Mouse (Mus musculus) neural tube, embryonic 14.5 days (tissue): ENCODE measurements around the gene Aebp2. TPM values are rescaled to one million over a fixed set of nuclear protein-coding genes. Genes with fewer than 3 reads are reported as not detected.
"Not testable (repeated sequence)": the region's sequence is repeated elsewhere in the genome, so short reads cannot be mapped to it uniquely, and the experiment has no call there.

ENCODE experiments used
- ATAC-seq: fragments of 200-750 bp; cut with Nextera tagmentation; 2 replicates; pipeline ENCODE4 v1.8.0; 2017; ENCODE audit warnings: low read depth, mild to moderate bottlenecking, moderate TSS enrichment, moderate library complexity
- H3K27ac ChIP-seq: fragments of 300-500 bp; sonication (generic); 2 replicates; pipeline ENCODE4 v1.5.1; 2014; ENCODE audit warnings: low read depth, mild to moderate bottlenecking, control low read depth, low read length, moderate library complexity, mixed read lengths
- H3K27me3 ChIP-seq: fragments of 300-500 bp; sonication (generic); 2 replicates; pipeline ENCODE4 v1.6.1; 2014; ENCODE audit warnings: low read length; ENCODE audit not compliant: control insufficient read depth, insufficient read depth
- H3K36me3 ChIP-seq: fragments of 300-500 bp; sonication (generic); 2 replicates; pipeline ENCODE4 v1.6.1; 2014; ENCODE audit warnings: low read length, mixed read lengths; ENCODE audit not compliant: control insufficient read depth, insufficient read depth
- H3K4me1 ChIP-seq: fragments of 300-500 bp; sonication (generic); 2 replicates; pipeline ENCODE4 v1.6.1; 2014; ENCODE audit warnings: low read length; ENCODE audit not compliant: control insufficient read depth, insufficient read depth
- H3K4me2 ChIP-seq: fragments of 300-500 bp; sonication (generic); 2 replicates; pipeline ENCODE4 v1.6.1; 2014; ENCODE audit warnings: mild to moderate bottlenecking, low read depth, low read length, control low read depth
- H3K4me3 ChIP-seq: fragments of 300-500 bp; sonication (generic); 2 replicates; pipeline ENCODE4 v1.5.1; 2014; ENCODE audit warnings: low read depth, low read length, control low read depth, mixed read lengths
- H3K9ac ChIP-seq: fragments of 300-500 bp; sonication (generic); replicated peaks from 2 replicates; pipeline ENCODE4 v1.6.1; 2014; ENCODE audit warnings: low read depth, mild to moderate bottlenecking, control low read depth, low read length, mixed read lengths
- H3K9me3 ChIP-seq: fragments of 300-500 bp; sonication (generic); 2 replicates; pipeline ENCODE4 v1.6.1; 2016; ENCODE audit warnings: low read length; ENCODE audit not compliant: control insufficient read depth
- WGBS: fragments of 180-500 bp; shearing (Covaris S2); extraction: QIAGEN DNeasy Blood & Tissue Kit; methylation state at CpG from one replicate; pipeline ENCODE4 v1.1.7; 2014; 5-methylcytosine and 5-hydroxymethylcytosine counted together
- polyA plus RNA-seq: library from polyadenylated mRNA; unstranded; fragments of >200 nt; fragmentation: Nextera tagmentation; extraction: Ambion mirVana; gene quantifications from 2 replicates; pipeline ENCODE4 v1.2.1, GENCODE M21; 2014

Gene Aebp2
- polyA plus RNA-seq, 1 experiment from 2014 or later: 12.2 TPM

- WGBS: 6% methylated on average over 8 of the region's 8 CpGs
- no peaks in the 10 kb centered on the region for H3K9me3 ChIP-seq
- ATAC-seq: no peak
- H3K4me1 ChIP-seq: no peaks in the 10 kb centered on the region
- H3K9ac ChIP-seq: no peak overlapping the region
- no peak overlapping the region for H3K27ac ChIP-seq
- H3K27me3 ChIP-seq: no peaks in the 10 kb centered on the region
- no peak overlapping the region for H3K4me3 ChIP-seq
- H3K4me2 ChIP-seq: no peak overlapping the region
- H3K36me3 ChIP-seq: no peaks in the 10 kb centered on the region
Observed at GRCm38 (mm10) chr6:140603228-140603944, 19.1 kb upstream of the Aebp2 start.

DNA sequence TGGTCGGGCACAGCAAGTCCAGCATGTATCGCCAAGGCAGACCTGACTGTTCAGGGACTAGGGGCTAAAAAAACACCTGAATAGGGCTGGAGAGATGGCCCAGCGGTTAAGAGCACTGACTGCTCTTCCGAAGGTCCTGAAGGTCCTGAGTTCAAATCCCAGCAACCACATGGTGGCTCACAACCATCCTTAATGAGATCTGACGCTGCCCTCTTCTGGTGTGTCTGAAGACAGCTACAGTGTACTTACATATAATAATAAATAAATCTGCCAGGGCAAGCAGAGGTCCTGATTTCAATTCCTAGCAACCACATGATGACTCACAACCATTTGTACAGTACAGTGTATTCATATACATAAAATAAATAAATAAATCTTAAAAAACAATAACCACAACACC, 17.3 kb upstream of the Aebp2 start:
- not testable (repeated sequence) for H3K9me3 ChIP-seq, ATAC-seq, H3K27me3 ChIP-seq, H3K4me3 ChIP-seq, H3K4me1 ChIP-seq, H3K9ac ChIP-seq, H3K36me3 ChIP-seq, H3K4me2 ChIP-seq, H3K27ac ChIP-seq
- 78% methylated on average over 5 of the region's 5 CpGs for WGBS

DNA sequence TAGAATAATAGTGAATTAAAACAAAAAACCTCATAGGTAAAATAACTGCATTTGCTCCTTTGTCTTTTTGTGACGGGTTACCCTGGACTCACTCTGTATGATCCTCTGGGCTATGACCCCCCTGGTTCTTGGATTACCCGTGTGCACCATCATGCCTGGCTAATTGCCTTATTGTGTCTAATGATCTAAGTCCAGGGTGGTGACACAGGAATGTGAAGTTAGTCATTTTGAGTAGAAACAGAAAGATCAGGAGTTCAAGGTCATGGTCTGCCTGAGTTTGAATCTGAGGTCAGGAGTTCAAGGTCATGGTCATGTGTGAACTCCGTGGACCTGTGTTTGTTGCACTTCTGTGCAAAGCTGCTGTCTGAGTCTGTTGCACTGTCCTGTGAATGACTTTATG, 16.7 kb upstream of the Aebp2 start:
- no peaks in the 10 kb centered on the region for H3K4me1 ChIP-seq
- H3K4me3 ChIP-seq: no peak overlapping the region
- no peaks in the 10 kb centered on the region for H3K9me3 ChIP-seq
- H3K4me2 ChIP-seq: no peak overlapping the region
- 64% methylated on average over 3 of the region's 3 CpGs for WGBS
- H3K9ac ChIP-seq: no peak overlapping the region
- H3K27me3 ChIP-seq: no peaks in the 10 kb centered on the region
- no peaks in the 10 kb centered on the region for H3K36me3 ChIP-seq
- no peak overlapping the region for H3K27ac ChIP-seq
- ATAC-seq: no peak

GRCm38 (mm10) chr6:140606534-140606933, 15.9 kb upstream of the Aebp2 start:
- Histone ChIP-seq H3K4me1 (no peaks in the 10 kb centered on the region), H3K4me3 (no peak overlapping the region), H3K9ac (no peak overlapping the region), H3K27ac (no peak overlapping the region), H3K4me2 (no peak overlapping the region), H3K36me3 (no peaks in the 10 kb centered on the region), H3K9me3 (no peaks in the 10 kb centered on the region), H3K27me3 (no peaks in the 10 kb centered on the region)
- no peak for ATAC-seq
- WGBS: 55% methylated on average over 10 of the region's 10 CpGs

DNA sequence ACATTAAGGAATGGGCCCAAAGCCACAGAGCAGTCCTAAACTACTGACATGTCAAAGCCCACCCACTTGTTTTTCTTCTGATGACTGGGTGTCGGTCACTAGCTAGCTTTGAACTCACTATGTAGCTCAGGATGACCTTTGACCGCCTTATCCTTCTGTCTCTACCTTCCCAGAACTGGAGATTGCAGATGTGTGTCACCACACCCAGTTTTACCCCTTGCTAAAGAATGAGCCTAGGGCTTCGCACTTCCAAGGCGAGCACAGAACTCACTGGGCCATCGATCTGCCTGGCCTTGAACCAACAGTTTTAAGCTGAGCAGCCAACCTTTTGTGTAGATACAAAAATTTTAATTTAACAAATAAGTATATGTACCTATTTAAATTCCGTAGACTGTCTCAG, 13.8 kb upstream of the Aebp2 start:
- H3K9me3 ChIP-seq: no peaks in the 10 kb centered on the region
- no peak overlapping the region for H3K27ac ChIP-seq
- 95% methylated on average over 6 of the region's 6 CpGs for WGBS
- H3K4me3 ChIP-seq: no peak overlapping the region
- H3K9ac ChIP-seq: no peak overlapping the region
- H3K4me2 ChIP-seq: no peak overlapping the region
- no peaks in the 10 kb centered on the region for H3K36me3 ChIP-seq
- no peaks in the 10 kb centered on the region for H3K4me1 ChIP-seq
- no peaks in the 10 kb centered on the region for H3K27me3 ChIP-seq
- ATAC-seq: no peak

- no peak overlapping the region for H3K4me2 ChIP-seq
- H3K9me3 ChIP-seq: no peaks in the 10 kb centered on the region
- H3K27me3 ChIP-seq: no peaks in the 10 kb centered on the region
- ATAC-seq: no peak
- H3K36me3 ChIP-seq: no peaks in the 10 kb centered on the region
- H3K4me3 ChIP-seq: no peak overlapping the region
- no peak overlapping the region for H3K27ac ChIP-seq
- H3K4me1 ChIP-seq: no peaks in the 10 kb centered on the region
- H3K9ac ChIP-seq: no peak overlapping the region
- 88% methylated on average over 4 of the region's 4 CpGs for WGBS
Observed at GRCm38 (mm10) chr6:140609533-140609932, 12.9 kb upstream of the Aebp2 start.

DNA sequence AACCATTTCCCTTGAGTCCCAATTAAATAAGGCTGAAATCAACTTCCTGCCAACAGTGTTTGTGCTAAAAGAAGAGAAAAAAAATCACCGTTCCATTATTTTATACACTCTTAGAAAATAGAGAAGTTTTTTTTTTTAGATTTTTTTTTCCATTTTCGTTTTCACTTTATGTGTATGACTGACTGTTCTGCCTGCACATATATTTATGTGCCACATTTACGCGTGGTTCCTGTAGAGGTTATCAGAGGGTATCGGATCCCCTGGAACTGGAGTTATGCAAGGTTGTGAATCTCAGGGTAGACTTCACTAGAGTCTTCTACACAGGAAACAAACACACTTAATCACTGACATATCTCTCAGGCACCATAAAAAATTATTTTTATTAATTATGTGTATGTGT, 12.3 kb upstream of the Aebp2 start:
- no peak overlapping the region for H3K4me2 ChIP-seq
- no peaks in the 10 kb centered on the region for H3K9me3 ChIP-seq
- no peak overlapping the region for H3K4me3 ChIP-seq
- no peak overlapping the region for H3K27ac ChIP-seq
- no peaks in the 10 kb centered on the region for H3K27me3 ChIP-seq
- no peaks in the 10 kb centered on the region for H3K4me1 ChIP-seq
- 93% methylated on average over 5 of the region's 5 CpGs for WGBS
- H3K9ac ChIP-seq: no peak overlapping the region
- no peak for ATAC-seq
- no peaks in the 10 kb centered on the region for H3K36me3 ChIP-seq

- no peak overlapping the region for H3K27ac ChIP-seq
- no peak for ATAC-seq
- WGBS: 83% methylated on average over 4 of the region's 4 CpGs
- no peaks in the 10 kb centered on the region for H3K36me3 ChIP-seq
- no peaks in the 10 kb centered on the region for H3K27me3 ChIP-seq
- H3K4me1 ChIP-seq: no peaks in the 10 kb centered on the region
- no peak overlapping the region for H3K9ac ChIP-seq
- H3K4me3 ChIP-seq: no peak overlapping the region
- no peak overlapping the region for H3K4me2 ChIP-seq
- H3K9me3 ChIP-seq: no peaks in the 10 kb centered on the region
Observed at GRCm38 (mm10) chr6:140611282-140611681, 11.2 kb upstream of the Aebp2 start.

DNA sequence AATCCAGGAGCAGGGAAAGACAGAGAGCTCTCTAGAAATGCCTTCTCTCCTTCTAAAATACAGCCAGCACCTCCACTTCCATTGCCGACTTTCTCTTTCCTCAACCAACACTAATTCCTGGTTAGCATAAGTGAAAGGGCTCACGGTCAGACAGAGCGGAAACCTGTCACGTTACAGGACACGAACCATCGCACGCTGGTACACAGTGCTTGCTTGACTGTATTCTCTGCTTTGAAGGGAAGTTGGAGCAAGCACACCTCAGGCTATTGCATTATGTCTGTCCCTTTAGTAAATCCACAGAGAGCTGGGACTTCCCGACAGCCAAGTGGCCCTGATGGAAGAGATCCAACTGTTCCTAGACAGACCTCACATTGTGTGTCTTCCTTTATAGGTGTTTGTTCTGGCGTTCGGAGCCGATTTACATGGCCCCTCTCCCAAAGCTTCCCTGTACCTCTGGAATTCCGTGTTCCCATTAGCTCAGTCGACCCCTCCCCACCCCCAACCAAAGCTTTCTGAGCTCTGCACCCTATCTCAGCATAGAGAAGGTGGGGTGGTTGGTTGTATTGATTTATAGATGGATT, 10.5 kb upstream of the Aebp2 start:
- Histone ChIP-seq H3K4me2 (no peak overlapping the region), H3K27ac (no peak overlapping the region), H3K27me3 (no peaks in the 10 kb centered on the region), H3K9ac (no peak overlapping the region), H3K9me3 (no peaks in the 10 kb centered on the region), H3K4me3 (no peak overlapping the region), H3K4me1 (no peaks in the 10 kb centered on the region), H3K36me3 (no peaks in the 10 kb centered on the region)
- no peak for ATAC-seq
- WGBS: 74% methylated on average over 13 of the region's 13 CpGs
